9 mouse cellular contexts compared by ENCODE assay signal in genomic region chr6:97617774-97618173, GRCm38 (mm10). TPM values are rescaled to one million over a fixed set of nuclear protein-coding genes. Genes with fewer than 3 reads are reported as not detected.
A peak's percentile ranks its signal among the peaks of the same experiment; 100 is the strongest.
DNase-seq lines count a peak whose midpoint lies in the region; ATAC-seq lines count a peak whose summit lies in the region.
"Had no signal": no experiment of that assay in that cellular context is flagged by ENCODE, and none has a peak within 500 bp of the region (broad histone marks: within the 10 kb centered on the region; RNA-seq: fewer than 3 reads in every experiment).

No protein-coding gene starts in this region.

- peak overlapping the region; percentile 55 to 66 for H3K4me3 ChIP-seq in heart, embryonic 14.5 days (ENCODE audit: control insufficient read depth in 1 of 2, insufficient read depth in 1 of 2, low read depth in 1 of 2, low read length in 2 of 2)
- peak overlapping the region; percentile 89 for H3K4me3 ChIP-seq in embryonic facial prominence, embryonic 10.5 days
- peak overlapping the region; percentile 78 for H3K4me3 ChIP-seq in hindbrain, embryonic 13.5 days
- H3K4me3 ChIP-seq in midbrain, embryonic 11.5 days (ENCODE audit: low read depth, low read length), result peak overlapping the region; percentile 80

- H3K36me3 ChIP-seq in heart, embryonic 14.5 days (ENCODE audit: control insufficient read depth, insufficient read depth, low read length), result no peaks in the 10 kb centered on the region
- no peaks in the 10 kb centered on the region for H3K36me3 ChIP-seq in embryonic facial prominence, embryonic 10.5 days (replicated peaks)
- no peaks in the 10 kb centered on the region for H3K36me3 ChIP-seq in hindbrain, embryonic 13.5 days
- no peaks in the 10 kb centered on the region for H3K36me3 ChIP-seq in midbrain, embryonic 11.5 days (ENCODE audit: control insufficient read depth, insufficient read depth, low read length)

- peaks cover 4 to 6% of the 10 kb centered on the region in 2 experiments; a peak in 2 of 4 replicates for H3K4me1 ChIP-seq in heart, embryonic 14.5 days (ENCODE audit: control insufficient read depth in 2 of 2, insufficient read depth in 2 of 2, low read length in 2 of 2)
- H3K4me1 ChIP-seq in embryonic facial prominence, embryonic 10.5 days, result peaks cover 42% of the 10 kb centered on the region
- H3K4me1 ChIP-seq in hindbrain, embryonic 13.5 days (replicated peaks), result peaks cover 38% of the 10 kb centered on the region
- H3K4me1 ChIP-seq in midbrain, embryonic 11.5 days (ENCODE audit: control insufficient read depth, insufficient read depth, low read length), result peaks cover 15% of the 10 kb centered on the region

- no peaks in the 10 kb centered on the region for H3K9me3 ChIP-seq in heart, embryonic 14.5 days (ENCODE audit: control insufficient read depth, low read length)
- no peaks in the 10 kb centered on the region for H3K9me3 ChIP-seq in embryonic facial prominence, embryonic 10.5 days
- H3K9me3 ChIP-seq in hindbrain, embryonic 13.5 days, result no peaks in the 10 kb centered on the region
- H3K9me3 ChIP-seq in midbrain, embryonic 11.5 days (ENCODE audit: control insufficient read depth, low read length), result no peaks in the 10 kb centered on the region

- peak overlapping the region; percentile 97 for H3K4me2 ChIP-seq in heart, embryonic 14.5 days (ENCODE audit: low read length)
- H3K4me2 ChIP-seq in hindbrain, embryonic 13.5 days, result peak overlapping the region; percentile 83
- H3K4me2 ChIP-seq in midbrain, embryonic 11.5 days, result peak overlapping the region; percentile 79

- peak overlapping the region; percentile 57 for H3K9ac ChIP-seq in heart, embryonic 14.5 days (ENCODE audit: low read length)
- H3K9ac ChIP-seq in hindbrain, embryonic 13.5 days, result peak overlapping the region; percentile 89
- peak overlapping the region; percentile 53; the same call in 1 of the 2 replicates for H3K9ac ChIP-seq in midbrain, embryonic 11.5 days (ENCODE audit: low read length)

- H3K27ac ChIP-seq in heart, embryonic 14.5 days (replicated peaks in 1 of 2; ENCODE audit: control insufficient read depth in 1 of 2, insufficient read depth in 1 of 2, low read depth in 2 of 2, low read length in 2 of 2), result no peak overlapping the region
- peak overlapping the region; percentile 88 for H3K27ac ChIP-seq in embryonic facial prominence, embryonic 10.5 days (replicated peaks)
- H3K27ac ChIP-seq in hindbrain, embryonic 13.5 days, result peak overlapping the region; percentile 98
- H3K27ac ChIP-seq in midbrain, embryonic 11.5 days (ENCODE audit: low read depth, low read length), result no peak overlapping the region

- WGBS in heart, embryonic 14.5 days, result 28% methylated on average over 7 of the region's 7 CpGs
- WGBS in embryonic facial prominence, embryonic 10.5 days, result 24% methylated on average over 7 of the region's 7 CpGs
- WGBS in hindbrain, embryonic 13.5 days, result 27% methylated on average over 7 of the region's 7 CpGs
- 23% methylated on average over 7 of the region's 7 CpGs for WGBS in midbrain, embryonic 11.5 days

- H3K27me3 ChIP-seq in heart, embryonic 14.5 days (ENCODE audit: control insufficient read depth, insufficient read depth, low read length), result 0 out of 2 replicates have a peak, but pooled peaks cover 8% of the 10 kb centered on the region
- peaks cover 31% of the 10 kb centered on the region for H3K27me3 ChIP-seq in embryonic facial prominence, embryonic 10.5 days (replicated peaks; ENCODE audit: low read depth, poor library complexity, severe bottlenecking)
- no peaks in the 10 kb centered on the region for H3K27me3 ChIP-seq in hindbrain, embryonic 13.5 days
- H3K27me3 ChIP-seq in midbrain, embryonic 11.5 days (ENCODE audit: control insufficient read depth, insufficient read depth, low read length), result no peaks in the 10 kb centered on the region; the same call in 1 of the 2 replicates
- H3K27me3 ChIP-seq: CH12.LX had no signal

- DNase-seq in heart, postnatal 4 days, result no peak
- DNase-seq in embryonic facial prominence, embryonic 10.5 days (ENCODE audit: low spot score), result no peak
- peak; percentile 94 for DNase-seq in midbrain, embryonic 11.5 days (ENCODE audit: low spot score, missing footprints)
- DNase-seq in retina, postnatal 1 day, result no peak
- DNase-seq in right cerebral cortex, adult 2 months (ENCODE audit: low spot score in 2 of 2), result no peak

- no peak for ATAC-seq in heart, embryonic 14.5 days (ENCODE audit: insufficient number of reproducible peaks, insufficient read depth, low FRiP score, low read depth)
- ATAC-seq in hindbrain, embryonic 13.5 days (ENCODE audit: low FRiP score), result peak; percentile 22
- no peak for ATAC-seq in midbrain, embryonic 11.5 days (ENCODE audit: low FRiP score)
- ATAC-seq in inflammation-experienced regulatory T-cells, adult 6 months, result no peak

RNA-seq across cellular contexts. Expression of gene Frmd4b, which starts 0.4 kb away (rescaled TPM):
- 16.6 and 17.6 TPM in 2 replicates for polyA plus RNA-seq in heart, embryonic 14.5 days (2014; fragmentation: Nextera tagmentation; extraction: Ambion mirVana)
- 10 to 100 TPM; 21.7 to 23.5 TPM for total RNA-seq in heart, postnatal 4 days (2021)
- 16.9 and 19.2 TPM in 2 replicates for polyA plus RNA-seq in embryonic facial prominence, embryonic 10.5 days (2016; fragmentation: Nextera tagmentation; extraction: Ambion mirVana)
- polyA plus RNA-seq in hindbrain, embryonic 13.5 days (2015; fragmentation: Nextera tagmentation; extraction: Ambion mirVana), result 31.4 and 31.7 TPM in 2 replicates
- polyA plus RNA-seq in midbrain, embryonic 11.5 days (2014; fragmentation: Nextera tagmentation; extraction: Ambion mirVana), result 31.9 and 34.0 TPM in 2 replicates
- 10 to 100 TPM; 10.9 to 16.5 (median 12.1) TPM for polyA plus RNA-seq in inflammation-experienced regulatory T-cells, adult 6 months (2017; shearing (Covaris generic))

Comparison
In these comparisons a context has a peak if more than half of its experiments do, and no peak if none do; other contexts are left out.
1. H3K27ac ChIP-seq: peak in embryonic facial prominence, embryonic 10.5 days (single experiment) and hindbrain, embryonic 13.5 days (single experiment); none in heart, embryonic 14.5 days (0 of 2) and midbrain, embryonic 11.5 days (single experiment).
2. Peak in every context shown above with its lines, with median percentiles within 50 percentile points of each other: H3K4me2 ChIP-seq, H3K4me3 ChIP-seq and H3K9ac ChIP-seq.